Mouse (Mus musculus) lung, postnatal 0 days (tissue): ENCODE measurements around the gene Izumo1r. TPM values are rescaled to one million over a fixed set of nuclear protein-coding genes. Genes with fewer than 3 reads are reported as not detected.

Source experiments
- ATAC-seq: fragments of 200-750 bp; cut with Nextera tagmentation; 2 replicates; pipeline ENCODE4 v1.8.0; 2017; ENCODE audit warnings: moderate library complexity
- DNase-seq: peaks from one replicate; pipeline ENCODE4 v3.0.0-alpha.2; 2016; ENCODE audit warnings: low spot score
- H3K27ac ChIP-seq: fragments of 300-500 bp; sonication (generic); 2 replicates; pipeline ENCODE4 v1.5.1; 2014; ENCODE audit warnings: antibody characterized with exemption, mild to moderate bottlenecking, low read length, mixed read lengths
- H3K27me3 ChIP-seq: fragments of 300-500 bp; sonication (generic); replicated peaks from 2 replicates; pipeline ENCODE4 v1.6.1; 2014; ENCODE audit warnings: low read length, mixed read lengths; ENCODE audit not compliant: insufficient read depth
- H3K36me3 ChIP-seq: fragments of 300-500 bp; sonication (generic); 2 replicates; pipeline ENCODE4 v1.6.1; 2014; ENCODE audit warnings: low read length, mixed read lengths; ENCODE audit not compliant: insufficient read depth
- H3K4me1 ChIP-seq: fragments of 300-500 bp; sonication (generic); 2 replicates; pipeline ENCODE4 v1.6.1; 2014; ENCODE audit warnings: antibody characterized with exemption, low read depth, low read length, mixed read lengths; ENCODE audit not compliant: insufficient read depth
- H3K4me2 ChIP-seq: fragments of 300-500 bp; sonication (generic); replicated peaks from 2 replicates; pipeline ENCODE4 v1.6.1; 2014; ENCODE audit warnings: low read depth, mild to moderate bottlenecking, low read length, moderate library complexity, mixed read lengths
- H3K4me3 ChIP-seq: fragments of 300-500 bp; sonication (generic); 2 replicates; pipeline ENCODE4 v1.5.1; 2014; ENCODE audit warnings: low read depth, low read length
- H3K9ac ChIP-seq: fragments of 300-500 bp; sonication (generic); replicated peaks from 2 replicates; pipeline ENCODE4 v1.6.1; 2014; ENCODE audit warnings: low read depth, mild to moderate bottlenecking
- H3K9me3 ChIP-seq: fragments of 300-500 bp; sonication (generic); 2 replicates; pipeline ENCODE4 v1.6.1; 2016; ENCODE audit warnings: low read length, mixed read lengths
- CTCF ChIP-seq: IDR thresholded peaks from 2 replicates; pipeline ENCODE4 v1.5.1; 2016; ENCODE audit warnings: antibody characterized with exemption, mild to moderate bottlenecking
- EP300 ChIP-seq: IDR thresholded peaks from 2 replicates; pipeline ENCODE4 v1.6.1; 2016; ENCODE audit warnings: antibody characterized with exemption, mild to moderate bottlenecking, control low read depth
- WGBS: fragments of 180-500 bp; shearing (Covaris S2); extraction: QIAGEN DNeasy Blood & Tissue Kit; methylation state at CpG from one replicate; pipeline ENCODE4 v1.1.7; 2014; 5-methylcytosine and 5-hydroxymethylcytosine counted together
- polyA plus RNA-seq: library from polyadenylated mRNA; unstranded; fragments of >200 nt; fragmentation: Nextera tagmentation; extraction: Ambion mirVana; gene quantifications from 2 replicates; pipeline ENCODE4 v1.2.1, GENCODE M21; 2015

Gene Izumo1r
- polyA plus RNA-seq, 1 experiment from 2014 or later, result 0.23 TPM

DNA sequence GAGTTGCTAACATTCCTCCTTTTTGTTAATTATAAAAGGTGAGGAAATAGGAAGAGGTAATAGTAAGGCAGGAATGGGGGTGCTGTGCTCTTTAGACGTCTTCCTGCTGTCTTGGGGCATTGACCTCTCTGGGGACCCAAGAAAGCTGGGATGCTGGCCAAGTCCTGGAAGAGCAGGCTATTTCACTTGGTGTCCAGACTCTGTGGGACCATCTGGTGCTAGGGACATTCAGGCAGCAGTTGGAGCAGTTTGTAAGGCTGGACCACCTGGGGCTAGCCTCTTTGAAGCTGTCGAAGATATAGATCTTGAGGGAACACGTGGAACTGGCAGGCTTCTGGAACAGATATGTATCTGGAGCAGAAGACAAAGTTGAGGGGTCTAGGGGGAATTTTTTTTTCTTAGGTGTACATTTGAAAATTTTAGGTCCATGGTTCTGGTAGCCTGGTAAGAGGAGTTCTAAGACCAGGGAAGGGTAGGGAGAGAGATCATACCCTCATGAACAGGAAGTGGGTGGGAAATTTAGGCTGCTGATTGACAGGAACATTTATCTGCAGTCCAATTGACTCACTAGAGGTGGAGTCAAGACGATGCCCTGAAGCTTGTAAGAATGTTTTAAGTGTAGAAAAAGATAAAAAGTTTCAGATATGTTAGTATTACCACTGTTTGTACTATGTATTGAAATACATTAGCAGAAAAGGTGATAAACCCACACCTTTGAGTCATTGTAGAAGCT, 46.7 kb downstream of the Izumo1r start:
- H3K4me2 ChIP-seq, result no peak overlapping the region
- H3K9ac ChIP-seq, result no peak overlapping the region
- no peak for ATAC-seq
- peaks cover 36% of the 10 kb centered on the region for H3K27me3 ChIP-seq
- 41% methylated on average over 4 of the region's 4 CpGs for WGBS
- no peaks in the 10 kb centered on the region; the same call in 1 of the 2 replicates for H3K4me1 ChIP-seq
- no peak for TF ChIP-seq EP300
- TF ChIP-seq CTCF, result no peak
- H3K4me3 ChIP-seq, result no peak overlapping the region
- DNase-seq, result no peak
- H3K27ac ChIP-seq, result no peak overlapping the region
- no peaks in the 10 kb centered on the region for H3K36me3 ChIP-seq
- no peaks in the 10 kb centered on the region for H3K9me3 ChIP-seq

DNA sequence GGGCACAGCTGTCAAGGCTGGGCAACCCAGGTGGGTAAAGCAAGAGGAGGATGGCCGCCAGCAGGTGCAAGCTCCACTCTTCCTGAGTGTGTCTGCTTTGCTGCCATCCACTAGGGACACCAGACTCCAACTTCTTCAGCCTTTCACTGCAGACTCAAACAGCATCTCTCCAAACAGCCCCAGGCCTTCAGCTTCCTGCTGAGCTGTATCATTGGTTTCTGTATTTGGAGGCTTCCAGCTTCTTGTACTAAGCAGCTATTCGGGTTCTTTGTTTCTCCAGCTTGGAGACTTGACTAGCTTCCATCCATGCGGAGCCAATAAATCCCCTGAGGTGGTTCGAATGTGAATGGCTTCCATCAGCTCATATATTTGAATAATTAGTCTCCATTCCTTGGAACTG, 49.2 kb downstream of the Izumo1r start:
- no peak for DNase-seq
- Histone ChIP-seq H3K36me3 (no peaks in the 10 kb centered on the region), H3K4me3 (no peak overlapping the region), H3K4me1 (no peaks in the 10 kb centered on the region), H3K9ac (no peak overlapping the region), H3K27me3 (peaks cover 17% of the 10 kb centered on the region), H3K9me3 (no peaks in the 10 kb centered on the region), H3K4me2 (no peak overlapping the region), H3K27ac (no peak overlapping the region)
- ATAC-seq, result no peak
- 77% methylated on average over 4 of the region's 4 CpGs for WGBS
- TF ChIP-seq CTCF, result no peak
- TF ChIP-seq EP300, result no peak

- Histone ChIP-seq H3K27me3 (no peaks in the 10 kb centered on the region), H3K27ac (no peak overlapping the region), H3K4me3 (no peak overlapping the region), H3K9ac (no peak overlapping the region), H3K4me2 (no peak overlapping the region), H3K36me3 (no peaks in the 10 kb centered on the region), H3K9me3 (no peaks in the 10 kb centered on the region), H3K4me1 (no peaks in the 10 kb centered on the region)
- ATAC-seq, result no peak
- DNase-seq, result no peak
- WGBS, result 82% methylated on average over 1 of the region's 1 CpGs
- TF ChIP-seq EP300 (no peak), CTCF (no peak)
These were observed 55.3 kb downstream of the Izumo1r start for GRCm38 (mm10) chr9:14848267-14848935.

DNA sequence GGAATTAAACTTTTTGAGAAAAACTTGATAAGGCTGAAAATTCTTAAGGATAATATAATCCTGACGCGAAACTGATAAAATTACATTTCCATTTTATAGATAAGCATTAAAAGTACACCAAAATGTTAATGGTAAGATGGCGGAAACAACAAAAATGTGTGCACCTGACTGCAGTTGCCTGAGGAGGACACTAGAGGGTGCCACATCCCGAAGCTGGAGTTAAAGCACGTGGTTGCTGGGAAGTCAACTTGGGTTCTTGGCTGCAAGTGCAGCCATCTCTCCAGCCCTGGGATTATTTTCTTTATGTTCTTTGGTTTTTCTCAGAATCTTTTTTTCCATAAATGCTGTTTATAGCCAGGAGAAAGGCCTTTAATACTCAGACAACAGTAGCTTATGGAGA, 57.3 kb downstream of the Izumo1r start:
- no peak overlapping the region for H3K4me3 ChIP-seq
- WGBS, result 52% methylated on average over 5 of the region's 5 CpGs
- TF ChIP-seq CTCF, result peak; percentile 61
- TF ChIP-seq EP300, result no peak
- no peaks in the 10 kb centered on the region for H3K4me1 ChIP-seq
- H3K9me3 ChIP-seq, result no peaks in the 10 kb centered on the region
- DNase-seq (no peak), ATAC-seq (no peak)
- no peak overlapping the region for H3K9ac ChIP-seq
- no peaks in the 10 kb centered on the region for H3K27me3 ChIP-seq
- no peaks in the 10 kb centered on the region for H3K36me3 ChIP-seq
- H3K4me2 ChIP-seq, result no peak overlapping the region
- no peak overlapping the region for H3K27ac ChIP-seq

DNA sequence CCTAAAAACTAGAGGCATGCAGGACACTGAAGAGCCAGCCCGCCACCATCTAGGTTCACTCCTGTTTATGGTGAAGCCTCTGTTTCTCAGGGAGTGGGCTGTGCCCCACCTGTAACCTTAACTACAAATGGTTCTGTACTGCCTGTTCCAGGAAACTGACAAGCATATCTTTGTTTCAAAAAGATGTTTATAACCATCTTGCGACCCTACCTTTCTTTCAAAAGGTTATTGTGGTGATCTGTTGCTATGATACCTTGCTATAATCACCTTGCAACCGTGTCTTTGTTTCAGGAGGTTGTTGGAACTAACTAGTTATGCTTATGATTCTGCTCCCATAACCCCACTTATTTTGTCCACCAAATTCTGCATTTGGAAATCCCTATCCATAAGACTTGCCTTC, 59.8 kb downstream of the Izumo1r start:
- DNase-seq (no peak), ATAC-seq (no peak)
- H3K36me3 ChIP-seq, result no peaks in the 10 kb centered on the region
- no peaks in the 10 kb centered on the region for H3K27me3 ChIP-seq
- no peak overlapping the region for H3K9ac ChIP-seq
- H3K27ac ChIP-seq, result no peak overlapping the region
- 93% methylated on average over 3 of the region's 3 CpGs for WGBS
- H3K4me1 ChIP-seq, result no peaks in the 10 kb centered on the region
- H3K9me3 ChIP-seq, result no peaks in the 10 kb centered on the region
- no peak overlapping the region for H3K4me3 ChIP-seq
- TF ChIP-seq EP300 (no peak), CTCF (no peak)
- no peak overlapping the region for H3K4me2 ChIP-seq

DNA sequence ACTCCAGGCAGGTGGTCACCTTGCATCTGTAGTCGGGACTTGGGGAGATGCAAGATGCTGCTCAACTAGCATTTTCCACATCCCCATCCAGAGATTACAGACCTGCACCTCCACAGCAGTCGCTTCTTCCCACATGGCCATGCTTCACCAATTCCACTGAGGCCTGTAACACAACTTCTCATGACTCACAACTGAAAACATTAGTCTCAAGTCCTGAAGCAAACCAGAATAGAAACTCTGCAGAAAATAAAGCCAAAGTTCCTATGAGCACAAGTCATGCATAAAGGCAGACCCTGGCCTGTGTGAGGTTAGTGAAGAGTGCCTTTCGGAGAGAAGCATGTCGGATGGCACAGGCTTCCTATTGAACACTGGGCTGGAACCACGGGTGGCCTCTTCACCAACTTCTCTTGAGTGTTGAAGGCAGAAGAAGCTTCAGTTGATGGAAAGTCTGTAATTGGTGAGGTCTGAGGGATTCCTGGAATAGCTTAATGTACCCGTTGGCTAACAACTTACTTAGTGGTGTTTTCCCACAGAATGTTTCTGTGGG, 60.4 kb downstream of the Izumo1r start:
- TF ChIP-seq CTCF (no peak), EP300 (no peak)
- 89% methylated on average over 6 of the region's 6 CpGs for WGBS
- ATAC-seq, result no peak

More for the DNA sequence above, 60.4 kb downstream of the Izumo1r start:
- DNase-seq, result no peak
- Histone ChIP-seq H3K4me3 (no peak overlapping the region), H3K27ac (no peak overlapping the region), H3K36me3 (no peaks in the 10 kb centered on the region), H3K4me1 (no peaks in the 10 kb centered on the region), H3K9me3 (no peaks in the 10 kb centered on the region), H3K27me3 (no peaks in the 10 kb centered on the region), H3K4me2 (no peak overlapping the region), H3K9ac (no peak overlapping the region)
